Mouse (Mus musculus): ENCODE data around the gene Ring1.

DNA sequence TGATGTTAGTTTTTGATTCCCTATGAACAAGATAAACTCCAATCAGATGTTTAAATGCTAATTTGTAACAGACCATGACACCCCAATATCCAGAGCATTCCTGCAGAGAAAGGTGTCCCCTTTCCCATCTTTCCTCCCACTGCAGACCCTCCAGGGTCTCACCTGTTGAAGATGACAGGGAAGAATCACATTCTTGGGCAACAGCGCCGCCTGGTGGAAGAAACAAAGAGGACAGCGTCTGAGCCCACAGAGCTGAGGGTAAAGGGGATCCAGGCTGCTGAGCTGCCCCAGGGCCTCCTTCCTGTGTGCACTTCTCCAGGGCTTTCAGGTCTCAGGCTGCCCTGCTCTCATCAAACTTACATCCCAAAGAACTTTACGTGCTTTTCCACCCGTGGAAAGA, 21.1 kb downstream of the Ring1 start:
- TF ChIP-seq CTCF (IDR thresholded peaks at IDR 0.05; ENCODE audit: low read depth): peak; percentile 92
- no peak for TF ChIP-seq EP300 (IDR thresholded peaks at IDR 0.05; ENCODE audit: low read depth)

All from liver, embryonic 14.5 days (tissue).